Mouse (Mus musculus) forebrain, postnatal 0 days (tissue): ENCODE results near the gene Zcchc10. TPM values are rescaled to one million over a fixed set of nuclear protein-coding genes. Genes with fewer than 3 reads are reported as not detected.
A peak's percentile ranks its signal among the peaks of the same experiment; 100 is the strongest.
"Not testable (repeated sequence)": the region's sequence is repeated elsewhere in the genome, so short reads cannot be mapped to it uniquely, and the experiment has no call there.

ENCODE experiments used
- ATAC-seq: fragments of 200-750 bp; cut with Nextera tagmentation; 2 replicates; pipeline ENCODE4 v1.8.0; 2017; ENCODE audit warnings: mild to moderate bottlenecking, moderate library complexity
- DNase-seq: peaks from one replicate; pipeline ENCODE4 v3.0.0-alpha.2; 2015
- H3K27ac ChIP-seq: fragments of 300-500 bp; sonication (generic); 2 replicates; pipeline ENCODE4 v1.5.1; 2014; ENCODE audit warnings: low read depth, mild to moderate bottlenecking, antibody characterized with exemption, low read length, moderate library complexity, mixed read lengths
- H3K27me3 ChIP-seq: fragments of 300-500 bp; sonication (generic); 2 replicates; pipeline ENCODE4 v1.6.1; 2014; ENCODE audit warnings: mild to moderate bottlenecking, low read length, mixed read lengths; ENCODE audit not compliant: insufficient read depth
- H3K36me3 ChIP-seq: fragments of 300-500 bp; sonication (generic); 2 replicates; pipeline ENCODE4 v1.6.1; 2014; ENCODE audit warnings: mild to moderate bottlenecking, moderate library complexity; ENCODE audit not compliant: insufficient read depth
- H3K4me1 ChIP-seq: fragments of 300-500 bp; sonication (generic); 2 replicates; pipeline ENCODE4 v1.6.1; 2014; ENCODE audit warnings: antibody characterized with exemption; ENCODE audit not compliant: insufficient read depth
- H3K4me2 ChIP-seq: fragments of 300-500 bp; sonication (generic); 2 replicates; pipeline ENCODE4 v1.6.1; 2014; ENCODE audit warnings: low read depth, mild to moderate bottlenecking, moderate library complexity
- H3K4me3 ChIP-seq: fragments of 300-500 bp; sonication (generic); 2 replicates; pipeline ENCODE4 v1.5.1; 2014; ENCODE audit warnings: low read depth, low read length, mixed read lengths
- H3K9ac ChIP-seq: fragments of 300-500 bp; sonication (generic); 2 replicates; pipeline ENCODE4 v1.6.1; 2014; ENCODE audit warnings: mild to moderate bottlenecking
- H3K9me3 ChIP-seq: fragments of 300-500 bp; sonication (generic); 2 replicates; pipeline ENCODE4 v1.6.1; 2016; ENCODE audit warnings: low read length
- CTCF ChIP-seq: sonication (generic); IDR thresholded peaks from 2 replicates; pipeline ENCODE4 v1.5.1; 2016; ENCODE audit warnings: antibody characterized with exemption, control low read depth, low read depth
- WGBS: fragments of 180-500 bp; shearing (Covaris S2); extraction: QIAGEN DNeasy Blood & Tissue Kit; methylation state at CpG from one replicate; pipeline ENCODE4 v1.1.7; 2014; 5-methylcytosine and 5-hydroxymethylcytosine counted together
- polyA plus RNA-seq: library from polyadenylated mRNA; unstranded; fragments of >200 nt; fragmentation: Nextera tagmentation; extraction: Ambion mirVana; gene quantifications from 2 replicates; pipeline ENCODE4 v1.2.1, GENCODE M21; 2015
- total RNA-seq: library from RNA; depleted of rRNA; stranded (reverse); fragments of >200 nt; gene quantifications from 2 replicates; pipeline ENCODE4 v1.2.3, GENCODE M21; 2014

Gene Zcchc10
- total and polyA plus RNA-seq, 2 experiments from 2014 or later = 0.86 to 16.0 TPM

- H3K4me2 ChIP-seq = no peak overlapping the region
- DNase-seq (no peak), ATAC-seq (no peak)
- WGBS = 72% methylated on average over 1 of the region's 1 CpGs
- H3K27me3 ChIP-seq = no peaks in the 10 kb centered on the region
- no peak overlapping the region for H3K9ac ChIP-seq
- no peak for TF ChIP-seq CTCF
- H3K4me3 ChIP-seq = no peak overlapping the region
- H3K9me3 ChIP-seq = no peaks in the 10 kb centered on the region
- no peaks in the 10 kb centered on the region for H3K36me3 ChIP-seq
- H3K4me1 ChIP-seq = no peaks in the 10 kb centered on the region
- H3K27ac ChIP-seq = no peak overlapping the region
Measured at GRCm38 (mm10) chr11:53314770-53315173, 9.7 kb upstream of the Zcchc10 start.

- 34% methylated on average over 6 of the region's 6 CpGs for WGBS
- no peak overlapping the region for H3K9ac ChIP-seq
- H3K27ac ChIP-seq = no peak overlapping the region
- H3K4me1 ChIP-seq = no peaks in the 10 kb centered on the region
- no peaks in the 10 kb centered on the region for H3K27me3 ChIP-seq
- no peak for TF ChIP-seq CTCF
- no peak overlapping the region for H3K4me2 ChIP-seq
- no peaks in the 10 kb centered on the region for H3K36me3 ChIP-seq
- no peaks in the 10 kb centered on the region for H3K9me3 ChIP-seq
- ATAC-seq (no peak), DNase-seq (peak; percentile 35)
- no peak overlapping the region for H3K4me3 ChIP-seq
Measured at GRCm38 (mm10) chr11:53316996-53317395, 7.5 kb upstream of the Zcchc10 start.

- no peak overlapping the region for H3K4me3 ChIP-seq
- no peaks in the 10 kb centered on the region for H3K36me3 ChIP-seq
- no peak for DNase-seq
- H3K4me2 ChIP-seq = no peak overlapping the region
- no peaks in the 10 kb centered on the region for H3K27me3 ChIP-seq
- TF ChIP-seq CTCF = no peak
- H3K4me1 ChIP-seq = no peaks in the 10 kb centered on the region
- ATAC-seq = no peak
- 85% methylated on average over 7 of the region's 7 CpGs for WGBS
- no peaks in the 10 kb centered on the region for H3K9me3 ChIP-seq
- no peak overlapping the region for H3K9ac ChIP-seq
- no peak overlapping the region for H3K27ac ChIP-seq
Measured at GRCm38 (mm10) chr11:53318041-53318440, 6.4 kb upstream of the Zcchc10 start.

- not testable (repeated sequence) for H3K4me1 ChIP-seq, H3K9ac ChIP-seq, ATAC-seq, H3K27me3 ChIP-seq, DNase-seq, H3K9me3 ChIP-seq, H3K4me2 ChIP-seq, H3K36me3 ChIP-seq, H3K27ac ChIP-seq, H3K4me3 ChIP-seq
- 88% methylated on average over 3 of the region's 3 CpGs for WGBS
Measured at GRCm38 (mm10) chr11:53318568-53318967, 5.9 kb upstream of the Zcchc10 start.

- H3K9me3 ChIP-seq, H3K4me3 ChIP-seq, H3K4me1 ChIP-seq, H3K36me3 ChIP-seq, DNase-seq, H3K27me3 ChIP-seq, H3K9ac ChIP-seq, H3K4me2 ChIP-seq, H3K27ac ChIP-seq, ATAC-seq: not testable (repeated sequence)
- 94% methylated on average over 13 of the region's 13 CpGs for WGBS
Measured at GRCm38 (mm10) chr11:53319867-53320266, 4.6 kb upstream of the Zcchc10 start.

- TF ChIP-seq CTCF = no peak
- 94% methylated on average over 7 of the region's 7 CpGs for WGBS
- H3K36me3 ChIP-seq = peaks cover 49% of the 10 kb centered on the region
Measured at GRCm38 (mm10) chr11:53330325-53330724, 5.8 kb downstream of the Zcchc10 start.

GRCm38 (mm10) chr11:53331121-53331520 lies 6.6 kb downstream of the Zcchc10 start:
- H3K27me3 ChIP-seq = no peaks in the 10 kb centered on the region
- H3K4me2 ChIP-seq = no peak overlapping the region
- H3K4me1 ChIP-seq = no peaks in the 10 kb centered on the region
- no peak overlapping the region for H3K27ac ChIP-seq
- ATAC-seq (no peak), DNase-seq (no peak)
- peaks cover 49% of the 10 kb centered on the region for H3K36me3 ChIP-seq
- no peak overlapping the region for H3K9ac ChIP-seq
- WGBS = 92% methylated on average over 6 of the region's 6 CpGs
- TF ChIP-seq CTCF = no peak
- H3K4me3 ChIP-seq = no peak overlapping the region
- H3K9me3 ChIP-seq = no peaks in the 10 kb centered on the region

More at GRCm38 (mm10) chr11:53330325-53330724, 5.8 kb downstream of the Zcchc10 start:
- Histone ChIP-seq H3K4me3 (no peak overlapping the region), H3K27ac (no peak overlapping the region), H3K9ac (no peak overlapping the region), H3K4me1 (no peaks in the 10 kb centered on the region), H3K4me2 (no peak overlapping the region), H3K27me3 (no peaks in the 10 kb centered on the region), H3K9me3 (no peaks in the 10 kb centered on the region)
- ATAC-seq (no peak), DNase-seq (no peak)
